Mouse (Mus musculus): ENCODE data around the gene Parp2. TPM values are rescaled to one million over a fixed set of nuclear protein-coding genes. Genes with fewer than 3 reads are reported as not detected.

Gene Parp2
- polyA plus RNA-seq (2014; fragmentation: Illumina TruSeq; extraction: RNeasy Lipid Tissue Mini Kit (QIAGEN cat#74804); ENCODE audit: low read depth, low replicate concordance): 62.1 TPM

GRCm38 (mm10) chr14:50807487-50808072, at the start of gene Parp2, which contains the start of gene Ccnb1ip1:
Parp2 (plus strand) TSS chr14:50807841.
Ccnb1ip1 (minus strand) TSS chr14:50807732.

GRCm38 (mm10) chr14:50785251-50785637, 22.4 kb upstream of the Parp2 start, which contains the start of gene Ttc5:
Ttc5 (minus strand) TSS chr14:50785519.

GRCm38 (mm10) chr14:50869889-50870804, 62.5 kb downstream of the Parp2 start, which contains the start of gene Tep1:
Tep1 (minus strand) TSS chr14:50870560.

Other genes starting within 250 kb of the Parp2 start
- gene Olfr744, start 193.0 kb upstream of the Parp2 start, polyA plus RNA-seq (2014; fragmentation: Illumina TruSeq; extraction: RNeasy Lipid Tissue Mini Kit (QIAGEN cat#74804); ENCODE audit: low read depth, low replicate concordance): not detected
- not detected for gene Olfr745, start 168.5 kb upstream of the Parp2 start, polyA plus RNA-seq (2014; fragmentation: Illumina TruSeq; extraction: RNeasy Lipid Tissue Mini Kit (QIAGEN cat#74804); ENCODE audit: low read depth, low replicate concordance)
- not detected for gene Olfr746, start 160.8 kb upstream of the Parp2 start, polyA plus RNA-seq (2014; fragmentation: Illumina TruSeq; extraction: RNeasy Lipid Tissue Mini Kit (QIAGEN cat#74804); ENCODE audit: low read depth, low replicate concordance)
- not detected for gene Olfr747, start 114.6 kb upstream of the Parp2 start, polyA plus RNA-seq (2014; fragmentation: Illumina TruSeq; extraction: RNeasy Lipid Tissue Mini Kit (QIAGEN cat#74804); ENCODE audit: low read depth, low replicate concordance)
- gene Olfr748, start 100.5 kb upstream of the Parp2 start, polyA plus RNA-seq (2014; fragmentation: Illumina TruSeq; extraction: RNeasy Lipid Tissue Mini Kit (QIAGEN cat#74804); ENCODE audit: low read depth, low replicate concordance): not detected
- not detected for gene Olfr749, start 62.7 kb upstream of the Parp2 start, polyA plus RNA-seq (2014; fragmentation: Illumina TruSeq; extraction: RNeasy Lipid Tissue Mini Kit (QIAGEN cat#74804); ENCODE audit: low read depth, low replicate concordance)
- gene Ttc5, start 22.3 kb upstream of the Parp2 start, polyA plus RNA-seq (2014; fragmentation: Illumina TruSeq; extraction: RNeasy Lipid Tissue Mini Kit (QIAGEN cat#74804); ENCODE audit: low read depth, low replicate concordance): 31.4 TPM
- gene Ccnb1ip1, start 109 bp upstream of the Parp2 start, polyA plus RNA-seq (2014; fragmentation: Illumina TruSeq; extraction: RNeasy Lipid Tissue Mini Kit (QIAGEN cat#74804); ENCODE audit: low read depth, low replicate concordance): not detected
- 53.8 TPM for gene Tep1, start 62.7 kb downstream of the Parp2 start, polyA plus RNA-seq (2014; fragmentation: Illumina TruSeq; extraction: RNeasy Lipid Tissue Mini Kit (QIAGEN cat#74804); ENCODE audit: low read depth, low replicate concordance)
- gene Klhl33, start 89.7 kb downstream of the Parp2 start, polyA plus RNA-seq (2014; fragmentation: Illumina TruSeq; extraction: RNeasy Lipid Tissue Mini Kit (QIAGEN cat#74804); ENCODE audit: low read depth, low replicate concordance): 2.2 TPM
- gene Osgep, start 117.1 kb downstream of the Parp2 start, polyA plus RNA-seq (2014; fragmentation: Illumina TruSeq; extraction: RNeasy Lipid Tissue Mini Kit (QIAGEN cat#74804); ENCODE audit: low read depth, low replicate concordance): 13.2 TPM
- gene Apex1, start 117.1 kb downstream of the Parp2 start, polyA plus RNA-seq (2014; fragmentation: Illumina TruSeq; extraction: RNeasy Lipid Tissue Mini Kit (QIAGEN cat#74804); ENCODE audit: low read depth, low replicate concordance): 12.7 TPM
- 26.2 TPM for gene Pip4p1, start 123.0 kb downstream of the Parp2 start, polyA plus RNA-seq (2014; fragmentation: Illumina TruSeq; extraction: RNeasy Lipid Tissue Mini Kit (QIAGEN cat#74804); ENCODE audit: low read depth, low replicate concordance)
- gene Pnp, start 123.2 kb downstream of the Parp2 start, polyA plus RNA-seq (2014; fragmentation: Illumina TruSeq; extraction: RNeasy Lipid Tissue Mini Kit (QIAGEN cat#74804); ENCODE audit: low read depth, low replicate concordance): 68.2 TPM
- gene Gm49342, start 136.7 kb downstream of the Parp2 start, polyA plus RNA-seq (2014; fragmentation: Illumina TruSeq; extraction: RNeasy Lipid Tissue Mini Kit (QIAGEN cat#74804); ENCODE audit: low read depth, low replicate concordance): not detected
- 10.6 TPM for gene Pnp2, start 148.2 kb downstream of the Parp2 start, polyA plus RNA-seq (2014; fragmentation: Illumina TruSeq; extraction: RNeasy Lipid Tissue Mini Kit (QIAGEN cat#74804); ENCODE audit: low read depth, low replicate concordance)
- 0.38 TPM for gene Rnase10, start 199.9 kb downstream of the Parp2 start, polyA plus RNA-seq (2014; fragmentation: Illumina TruSeq; extraction: RNeasy Lipid Tissue Mini Kit (QIAGEN cat#74804); ENCODE audit: low read depth, low replicate concordance)
- 0.38 TPM for gene Rnase9, start 234.0 kb downstream of the Parp2 start, polyA plus RNA-seq (2014; fragmentation: Illumina TruSeq; extraction: RNeasy Lipid Tissue Mini Kit (QIAGEN cat#74804); ENCODE audit: low read depth, low replicate concordance)
- gene Rnase11, start 242.3 kb downstream of the Parp2 start, polyA plus RNA-seq (2014; fragmentation: Illumina TruSeq; extraction: RNeasy Lipid Tissue Mini Kit (QIAGEN cat#74804); ENCODE audit: low read depth, low replicate concordance): not detected
- 1.1 TPM for gene Rnase12, start 249.8 kb downstream of the Parp2 start, polyA plus RNA-seq (2014; fragmentation: Illumina TruSeq; extraction: RNeasy Lipid Tissue Mini Kit (QIAGEN cat#74804); ENCODE audit: low read depth, low replicate concordance)